Mouse (Mus musculus): ENCODE results near the gene Rpl11. TPM values are rescaled to one million over a fixed set of nuclear protein-coding genes. Genes with fewer than 3 reads are reported as not detected.
"Not testable (repeated sequence)": the region's sequence is repeated elsewhere in the genome, so short reads cannot be mapped to it uniquely, and the experiment has no call there.

The Rpl11 gene
- total and polyA plus RNA-seq, 3 experiments, result 132 to 288 (median 259) TPM

DNA sequence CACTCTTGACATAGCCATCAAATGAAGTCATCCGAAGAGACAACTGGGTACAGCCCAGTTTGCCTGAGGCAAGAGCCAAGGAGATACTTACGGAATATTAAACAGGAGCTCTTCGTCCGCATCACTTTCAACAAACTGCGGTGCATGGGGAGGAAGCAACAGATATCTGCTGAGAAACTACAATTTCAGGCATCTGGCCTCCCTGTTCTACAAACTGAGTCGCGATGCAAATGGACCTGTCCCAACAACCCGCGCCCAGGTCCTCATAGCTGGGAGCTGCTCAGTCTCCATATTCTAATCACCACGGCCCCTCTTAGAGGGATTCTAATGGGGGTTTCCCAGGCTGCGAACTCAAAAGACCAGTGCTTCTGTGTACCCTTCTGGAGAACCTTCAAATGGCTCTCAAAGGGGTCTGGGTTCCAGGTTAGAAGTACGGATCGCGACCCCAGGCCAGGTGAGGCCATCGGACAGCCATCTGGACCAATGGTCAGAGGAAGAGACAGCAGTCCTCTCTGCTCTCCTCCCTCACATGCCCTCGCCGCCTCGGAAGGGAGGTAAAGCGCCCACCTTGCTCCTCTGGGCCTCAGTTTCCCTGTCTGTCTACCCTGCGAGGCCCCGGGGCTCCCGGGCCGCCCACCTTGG, 66.8 kb downstream of the Rpl11 start:
- no peak for DNase-seq
- peak overlapping the region; percentile 96 for H3K4me3 ChIP-seq
- H3K4me1 ChIP-seq (ENCODE audit: control insufficient read depth, insufficient read depth, low read length), result peaks cover 4% of the 10 kb centered on the region
- TF ChIP-seq EP300 (IDR thresholded peaks at IDR 0.05; ENCODE audit: insufficient read depth, low read depth, low read length) (no peak), POLR2A (IDR thresholded peaks at IDR 0.05; ENCODE audit: insufficient read depth, low read depth, low read length) (no peak), CTCF (IDR thresholded peaks at IDR 0.05) (no peak)
- no peaks in the 10 kb centered on the region for H3K27me3 ChIP-seq (ENCODE audit: control insufficient read depth, insufficient read depth, low read length)
- peak overlapping the region; percentile 90 for H3K27ac ChIP-seq
- intact Hi-C loops (cut with DNase I), result loop anchor here (5.0 kb wide), 2 partner anchors 36 to 66 kb away; partner anchors contain the start of genes Eloa and Rpl11
- WGBS, result 10% methylated on average over 23 of the region's 23 CpGs
- H3K9ac ChIP-seq (ENCODE audit: low read depth, low read length), result peak overlapping the region; percentile 97
- no peaks in the 10 kb centered on the region for H3K79me2 ChIP-seq (replicated peaks; ENCODE audit: control insufficient read depth, insufficient read depth, low read length)
- no peaks in the 10 kb centered on the region for H3K36me3 ChIP-seq (ENCODE audit: control insufficient read depth, insufficient read depth, low read length)

DNA sequence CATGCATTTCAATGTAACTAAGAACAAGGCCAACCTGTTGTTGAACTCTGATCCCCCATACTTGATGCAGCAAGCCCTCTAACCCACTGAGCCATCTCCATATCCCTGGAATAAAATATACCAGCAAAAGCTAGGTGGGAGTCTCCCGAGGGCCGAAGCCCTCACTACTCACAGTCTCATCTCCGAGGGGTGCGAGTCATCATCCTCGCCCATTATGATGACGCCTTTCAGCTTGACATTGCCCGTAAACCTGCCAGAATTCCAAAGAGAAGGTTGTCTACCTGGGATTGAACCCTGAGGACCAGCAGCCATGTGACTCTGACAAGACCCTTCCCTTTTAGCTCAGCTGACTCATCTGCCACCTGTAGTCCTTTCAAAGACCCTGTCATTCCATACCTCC, 67.5 kb downstream of the Rpl11 start:
- TF ChIP-seq CTCF (IDR thresholded peaks at IDR 0.05) (no peak), POLR2A (IDR thresholded peaks at IDR 0.05; ENCODE audit: insufficient read depth, low read depth, low read length) (no peak), EP300 (IDR thresholded peaks at IDR 0.05; ENCODE audit: insufficient read depth, low read depth, low read length) (no peak)
- peaks cover 4% of the 10 kb centered on the region for H3K4me1 ChIP-seq (ENCODE audit: control insufficient read depth, insufficient read depth, low read length)
- no peak overlapping the region for H3K4me3 ChIP-seq
- DNase-seq, result no peak
- intact Hi-C loops (cut with DNase I), result loop anchor here (5.0 kb wide), 2 partner anchors 37 to 67 kb away; partner anchors contain the start of genes Eloa and Rpl11
- H3K36me3 ChIP-seq (ENCODE audit: control insufficient read depth, insufficient read depth, low read length), result no peaks in the 10 kb centered on the region
- WGBS, result 88% methylated on average over 7 of the region's 7 CpGs
- no peaks in the 10 kb centered on the region for H3K27me3 ChIP-seq (ENCODE audit: control insufficient read depth, insufficient read depth, low read length)
- no peak overlapping the region for H3K27ac ChIP-seq
- no peaks in the 10 kb centered on the region for H3K79me2 ChIP-seq (replicated peaks; ENCODE audit: control insufficient read depth, insufficient read depth, low read length)
- H3K9ac ChIP-seq (ENCODE audit: low read depth, low read length), result no peak overlapping the region

DNA sequence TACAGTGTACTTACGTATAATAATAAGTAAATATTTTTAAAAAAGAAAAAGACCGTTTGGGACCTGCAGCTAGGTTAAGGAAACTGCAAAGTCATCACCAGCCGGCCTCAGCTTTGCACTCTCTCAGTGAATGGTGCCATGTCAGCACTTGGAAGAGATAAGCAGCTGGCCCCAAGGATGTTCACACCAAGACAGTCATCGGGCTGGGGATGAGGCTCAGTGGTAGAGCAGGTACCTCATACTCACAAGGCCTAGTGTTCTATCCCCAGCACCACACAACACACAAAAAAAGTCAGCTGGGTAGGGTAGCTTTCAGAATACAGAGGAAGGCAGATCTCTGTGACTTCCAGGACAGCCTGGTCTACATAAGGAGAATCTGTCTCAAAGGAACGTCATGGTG, 68.0 kb downstream of the Rpl11 start:
- Histone ChIP-seq H3K27me3 (ENCODE audit: control insufficient read depth, insufficient read depth, low read length) (no peaks in the 10 kb centered on the region), H3K4me3 (no peak overlapping the region), H3K9ac (ENCODE audit: low read depth, low read length) (no peak overlapping the region), H3K36me3 (ENCODE audit: control insufficient read depth, insufficient read depth, low read length) (no peaks in the 10 kb centered on the region), H3K79me2 (replicated peaks; ENCODE audit: control insufficient read depth, insufficient read depth, low read length) (no peaks in the 10 kb centered on the region), H3K4me1 (ENCODE audit: control insufficient read depth, insufficient read depth, low read length) (peaks cover 4% of the 10 kb centered on the region), H3K27ac (no peak overlapping the region)
- DNase-seq, result no peak
- 83% methylated on average over 5 of the region's 5 CpGs for WGBS
- intact Hi-C loops (cut with DNase I), result loop anchor here (5.0 kb wide), 2 partner anchors 37 to 67 kb away; partner anchors contain the start of genes Eloa and Rpl11
- no peak for TF ChIP-seq EP300 (IDR thresholded peaks at IDR 0.05; ENCODE audit: insufficient read depth, low read depth, low read length)
- no peak for TF ChIP-seq CTCF (IDR thresholded peaks at IDR 0.05)
- TF ChIP-seq POLR2A (IDR thresholded peaks at IDR 0.05; ENCODE audit: insufficient read depth, low read depth, low read length), result no peak

DNA sequence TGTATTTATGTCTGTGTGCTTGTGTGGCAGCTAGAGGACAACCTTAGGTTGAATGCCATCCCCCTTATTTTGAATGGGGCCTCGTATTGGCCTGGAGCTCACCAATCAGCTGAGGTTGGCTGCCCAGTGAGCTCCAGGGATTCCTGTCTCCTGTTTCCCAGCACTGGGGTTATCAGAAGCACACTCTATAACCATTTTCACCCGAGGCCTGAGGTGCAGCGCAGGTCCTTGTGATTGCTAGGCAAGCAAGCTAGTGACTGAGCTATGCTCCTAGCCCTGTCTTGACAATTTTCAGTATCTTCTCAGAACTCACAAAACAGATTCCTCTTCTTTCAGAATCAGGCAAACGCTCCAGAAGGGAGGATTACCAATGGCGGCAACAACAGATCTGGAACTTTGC, 68.7 kb downstream of the Rpl11 start:
- H3K27me3 ChIP-seq (ENCODE audit: control insufficient read depth, insufficient read depth, low read length), result no peaks in the 10 kb centered on the region
- H3K4me3 ChIP-seq, result no peak overlapping the region
- no peak overlapping the region for H3K27ac ChIP-seq
- H3K4me1 ChIP-seq (ENCODE audit: control insufficient read depth, insufficient read depth, low read length), result peaks cover 4% of the 10 kb centered on the region
- H3K36me3 ChIP-seq (ENCODE audit: control insufficient read depth, insufficient read depth, low read length), result no peaks in the 10 kb centered on the region
- WGBS, result 80% methylated on average over 5 of the region's 5 CpGs
- no peak for TF ChIP-seq CTCF (IDR thresholded peaks at IDR 0.05)
- TF ChIP-seq POLR2A (IDR thresholded peaks at IDR 0.05; ENCODE audit: insufficient read depth, low read depth, low read length), result no peak
- no peak for TF ChIP-seq EP300 (IDR thresholded peaks at IDR 0.05; ENCODE audit: insufficient read depth, low read depth, low read length)
- no peaks in the 10 kb centered on the region for H3K79me2 ChIP-seq (replicated peaks; ENCODE audit: control insufficient read depth, insufficient read depth, low read length)
- no peak for DNase-seq
- intact Hi-C loops (cut with DNase I), result no loop called here
- H3K9ac ChIP-seq (ENCODE audit: low read depth, low read length), result no peak overlapping the region

DNA sequence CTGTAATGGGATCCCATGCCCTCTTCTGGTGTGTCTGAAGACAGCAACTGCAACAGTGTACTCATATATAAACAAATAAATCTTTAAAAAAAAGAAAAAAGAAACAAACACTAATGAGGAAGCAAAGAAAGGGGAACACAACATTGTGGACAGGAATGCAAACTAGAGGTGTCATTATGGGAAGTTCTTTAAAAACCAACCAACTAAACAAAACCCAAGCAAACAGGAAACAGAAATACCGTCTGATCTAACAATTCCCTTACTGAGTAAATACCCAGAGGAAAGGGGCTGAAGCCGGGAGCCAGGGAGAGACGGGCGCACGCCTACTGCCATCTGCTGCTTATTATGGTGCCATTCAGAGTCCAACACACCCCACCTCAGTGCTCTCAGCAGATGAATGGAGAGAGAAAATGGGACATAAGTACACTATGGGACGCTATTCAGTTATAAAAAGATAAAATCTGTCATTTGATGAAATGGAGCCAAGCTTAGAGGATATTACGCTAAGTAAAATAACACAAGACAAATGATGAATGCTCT, 71.6 kb downstream of the Rpl11 start:
- WGBS, result 55% methylated on average over 7 of the region's 7 CpGs
- intact Hi-C loops (cut with DNase I), result no loop called here
- no peak for TF ChIP-seq CTCF (IDR thresholded peaks at IDR 0.05)
- TF ChIP-seq POLR2A (IDR thresholded peaks at IDR 0.05; ENCODE audit: insufficient read depth, low read depth, low read length), result no peak
- no peak for TF ChIP-seq EP300 (IDR thresholded peaks at IDR 0.05; ENCODE audit: insufficient read depth, low read depth, low read length)
- Histone ChIP-seq H3K27me3 (ENCODE audit: control insufficient read depth, insufficient read depth, low read length) (no peaks in the 10 kb centered on the region), H3K36me3 (ENCODE audit: control insufficient read depth, insufficient read depth, low read length) (no peaks in the 10 kb centered on the region), H3K27ac (no peak overlapping the region), H3K4me1 (ENCODE audit: control insufficient read depth, insufficient read depth, low read length) (peaks cover 4% of the 10 kb centered on the region), H3K4me3 (no peak overlapping the region), H3K79me2 (replicated peaks; ENCODE audit: control insufficient read depth, insufficient read depth, low read length) (no peaks in the 10 kb centered on the region), H3K9ac (ENCODE audit: low read depth, low read length) (no peak overlapping the region)
- DNase-seq, result no peak

DNA sequence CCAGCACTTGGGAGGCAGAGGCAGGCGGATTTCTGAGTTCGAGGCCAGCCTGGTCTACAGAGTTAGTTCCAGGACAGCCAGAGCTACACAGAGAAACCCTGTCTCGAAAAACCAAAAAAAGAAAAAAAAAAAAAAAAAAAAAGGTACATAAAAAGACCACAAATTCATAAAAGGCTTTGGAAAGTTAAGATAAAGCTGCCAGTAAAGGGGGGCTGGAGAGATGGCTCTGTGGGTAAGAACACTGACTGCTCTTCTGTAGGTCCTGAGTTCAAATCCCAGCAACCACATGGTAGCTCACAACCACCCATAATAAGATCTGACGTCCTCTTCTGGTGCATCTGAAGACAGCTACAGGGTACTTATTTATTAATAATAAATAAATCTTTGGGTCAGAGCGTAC, 73.0 kb downstream of the Rpl11 start:
- H3K27ac ChIP-seq; H3K36me3 ChIP-seq (ENCODE audit: control insufficient read depth, insufficient read depth, low read length); H3K27me3 ChIP-seq (ENCODE audit: control insufficient read depth, insufficient read depth, low read length); H3K4me3 ChIP-seq; H3K4me1 ChIP-seq (ENCODE audit: control insufficient read depth, insufficient read depth, low read length); DNase-seq; intact Hi-C loops (cut with DNase I); H3K9ac ChIP-seq (ENCODE audit: low read depth, low read length); H3K79me2 ChIP-seq (replicated peaks; ENCODE audit: control insufficient read depth, insufficient read depth, low read length): not testable (repeated sequence)
- WGBS, result 92% methylated on average over 5 of the region's 5 CpGs

Other genes with a start within 250 kb of the Rpl11 start
- 10 to 100 TPM; 45.3 to 49.1 TPM for gene Srsf10, start 197.7 kb downstream of the Rpl11 start, total RNA-seq (2021)
- 28.8 and 37.7 TPM in 2 replicates for gene Srsf10, start 197.7 kb downstream of the Rpl11 start, polyA plus RNA-seq (2012; rRNA removed)
- 10 to 100 TPM; 58.8 to 81.2 TPM for gene Pnrc2, start 179.6 kb downstream of the Rpl11 start, total RNA-seq (2021)
- 14.9 and 35.4 TPM in 2 replicates for gene Pnrc2, start 179.6 kb downstream of the Rpl11 start, polyA plus RNA-seq (2012; rRNA removed)
- under 1 TPM; 0.23 to 0.59 TPM for gene Cnr2, start 158.0 kb downstream of the Rpl11 start, total RNA-seq (2021)
- 0.64 and 0.88 TPM in 2 replicates for gene Cnr2, start 158.0 kb downstream of the Rpl11 start, polyA plus RNA-seq (2012; rRNA removed)
- 10 to 100 TPM; 30.4 to 34.6 TPM for gene Fuca1, start 132.7 kb downstream of the Rpl11 start, total RNA-seq (2021)
- 24.0 and 25.3 TPM in 2 replicates for gene Fuca1, start 132.7 kb downstream of the Rpl11 start, polyA plus RNA-seq (2012; rRNA removed)
- 10 to 100 TPM; 72.6 to 80.4 TPM for gene Hmgcl, start 107.0 kb downstream of the Rpl11 start, total RNA-seq (2021)
- gene Hmgcl, start 107.0 kb downstream of the Rpl11 start, polyA plus RNA-seq (2012; rRNA removed), result 71.9 and 96.9 TPM in 2 replicates
- 1 to 10 TPM; 1.6 to 2.0 TPM for gene Gale, start 89.7 kb downstream of the Rpl11 start, total RNA-seq (2021)
- 4.6 TPM in 2 replicates for gene Gale, start 89.7 kb downstream of the Rpl11 start, polyA plus RNA-seq (2012; rRNA removed)
- 10 to 100 TPM; 35.9 to 37.1 TPM for gene Lypla2, start 80.8 kb downstream of the Rpl11 start, total RNA-seq (2021)
- 52.2 and 55.1 TPM in 2 replicates for gene Lypla2, start 80.8 kb downstream of the Rpl11 start, polyA plus RNA-seq (2012; rRNA removed)
- 10 to 100 TPM; 19.4 to 20.9 TPM for gene Pithd1, start 66.2 kb downstream of the Rpl11 start, total RNA-seq (2021)
- gene Pithd1, start 66.2 kb downstream of the Rpl11 start, polyA plus RNA-seq (2012; rRNA removed), result 19.0 and 29.2 TPM in 2 replicates
- 10 to 100 TPM; 31.1 to 35.5 TPM for gene Eloa, start 31.7 kb downstream of the Rpl11 start, total RNA-seq (2021)
- gene Eloa, start 31.7 kb downstream of the Rpl11 start, polyA plus RNA-seq (2012; rRNA removed), result 11.0 and 17.7 TPM in 2 replicates
- gene Id3, start 90.1 kb upstream of the Rpl11 start, total RNA-seq (2021), result 10 to 100 TPM; 56.8 to 58.8 TPM
- 92.1 and 120 TPM in 2 replicates for gene Id3, start 90.1 kb upstream of the Rpl11 start, polyA plus RNA-seq (2012; rRNA removed)
- 1 to 10 TPM in 1 of 2 experiments, under 1 TPM in 1; 0.65 to 5.3 TPM for gene E2f2, start 119.0 kb upstream of the Rpl11 start, total RNA-seq (2021)
- 0.41 and 1.3 TPM in 2 replicates for gene E2f2, start 119.0 kb upstream of the Rpl11 start, polyA plus RNA-seq (2012; rRNA removed)
- 10 to 100 TPM in 1 of 2 experiments, 1 to 10 TPM in 1; 7.8 to 10.2 TPM for gene Asap3, start 152.9 kb upstream of the Rpl11 start, total RNA-seq (2021)
- 8.6 and 9.4 TPM in 2 replicates for gene Asap3, start 152.9 kb upstream of the Rpl11 start, polyA plus RNA-seq (2012; rRNA removed)
- gene Tcea3, start 194.3 kb upstream of the Rpl11 start, total RNA-seq (2021), result 100 to 1,000 TPM; 112 to 138 TPM
- 46.9 and 48.7 TPM in 2 replicates for gene Tcea3, start 194.3 kb upstream of the Rpl11 start, polyA plus RNA-seq (2012; rRNA removed)
- 10 to 100 TPM; 33.7 to 39.6 TPM for gene Zfp46, start 231.3 kb upstream of the Rpl11 start, total RNA-seq (2021)
- 32.1 and 49.6 TPM in 2 replicates for gene Zfp46, start 231.3 kb upstream of the Rpl11 start, polyA plus RNA-seq (2012; rRNA removed)

Measured in heart, adult 2 months (tissue).